Mouse (Mus musculus) midbrain, embryonic 10.5 days (tissue): Measurements from ENCODE around the gene Dydc1. TPM values are rescaled to one million over a fixed set of nuclear protein-coding genes. Genes with fewer than 3 reads are reported as not detected.
A peak's percentile ranks its signal among the peaks of the same experiment; 100 is the strongest.

Experiments used
- DNase-seq: peaks from one replicate; pipeline ENCODE4 v3.0.0-alpha.2; 2017; ENCODE audit warnings: low spot score
- H3K27ac ChIP-seq: fragments of 300-500 bp; sonication (generic); replicated peaks from 2 replicates; pipeline ENCODE4 v1.5.1; 2016; ENCODE audit warnings: mild to moderate bottlenecking
- H3K27me3 ChIP-seq: fragments of 300-500 bp; sonication (generic); 2 replicates; pipeline ENCODE4 v1.6.1; 2016; ENCODE audit warnings: low read depth, mild to moderate bottlenecking; ENCODE audit not compliant: poor library complexity, severe bottlenecking
- H3K36me3 ChIP-seq: fragments of 300-500 bp; sonication (generic); 2 replicates; pipeline ENCODE4 v1.6.1; 2016; ENCODE audit warnings: mild to moderate bottlenecking, moderate library complexity
- H3K4me1 ChIP-seq: fragments of 300-500 bp; sonication (generic); 2 replicates; pipeline ENCODE4 v1.6.1; 2016
- H3K4me3 ChIP-seq: fragments of 300-500 bp; sonication (generic); 2 replicates; pipeline ENCODE4 v1.5.1; 2016; ENCODE audit warnings: mild to moderate bottlenecking, moderate library complexity
- H3K9me3 ChIP-seq: fragments of 300-500 bp; sonication (generic); replicated peaks from 2 replicates; pipeline ENCODE4 v1.6.1; 2016; ENCODE audit warnings: mild to moderate bottlenecking
- WGBS: fragments of 180-500 bp; shearing (Covaris S2); methylation state at CpG from one replicate; pipeline ENCODE4 v1.1.7; 2016; 5-methylcytosine and 5-hydroxymethylcytosine counted together
- polyA plus RNA-seq: library from polyadenylated mRNA; unstranded; fragments of >200 nt; fragmentation: Nextera tagmentation; extraction: Ambion mirVana; gene quantifications from 2 replicates; pipeline ENCODE4 v1.2.1, GENCODE M21; 2016

The Dydc1 gene
- polyA plus RNA-seq, 1 experiment from 2014 or later = not detected

- Histone ChIP-seq H3K9me3 (no peaks in the 10 kb centered on the region), H3K4me3 (no peak within 1 kb of the TSS), H3K27ac (no peak within 1 kb of the TSS), H3K36me3 (no peaks in the 10 kb centered on the region), H3K4me1 (no peaks in the 10 kb centered on the region), H3K27me3 (no peaks in the 10 kb centered on the region)
- 72% methylated on average over 10 of the region's 10 CpGs for WGBS
- DNase-seq = no peak
These were observed 32.2 kb downstream of the Dydc1 start, which contains the start of gene Mat1a for GRCm38 (mm10) chr14:41104853-41105444. Gene Mat1a, plus strand, starts transcription at chr14:41105035.

DNA sequence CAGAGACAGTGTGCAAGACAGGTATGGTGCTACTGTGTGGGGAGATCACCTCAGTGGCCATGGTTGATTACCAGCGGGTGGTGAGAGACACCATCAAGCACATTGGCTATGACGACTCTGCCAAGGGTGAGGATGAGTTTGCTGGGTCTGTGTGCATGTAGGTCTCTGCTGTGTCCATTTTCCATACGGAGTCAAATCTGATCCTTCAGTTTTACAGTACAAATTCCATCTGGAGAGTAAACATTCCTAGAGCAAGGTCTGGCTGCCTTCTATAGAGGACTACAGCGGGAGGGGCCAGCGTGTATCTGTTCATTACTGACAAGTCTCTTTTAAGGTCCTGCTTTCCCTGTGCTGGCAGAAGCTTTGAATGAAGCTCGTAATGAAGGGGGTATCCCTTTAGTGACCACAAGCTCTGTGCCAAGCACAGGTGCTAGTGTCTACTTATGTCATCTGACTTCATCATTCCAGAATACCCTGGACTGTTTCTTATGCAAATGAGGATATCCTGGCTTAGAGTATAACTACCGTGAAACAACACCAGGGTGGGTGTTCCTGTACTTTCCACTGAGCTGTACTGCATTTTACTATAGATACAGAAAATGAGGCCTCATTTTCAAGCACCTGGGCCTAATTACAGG, 38.4 kb downstream of the Dydc1 start:
- Histone ChIP-seq H3K4me1 (no peaks in the 10 kb centered on the region), H3K4me3 (no peak overlapping the region), H3K27me3 (no peaks in the 10 kb centered on the region), H3K9me3 (no peaks in the 10 kb centered on the region), H3K27ac (no peak overlapping the region), H3K36me3 (no peaks in the 10 kb centered on the region)
- DNase-seq = no peak
- 85% methylated on average over 7 of the region's 7 CpGs for WGBS

DNA sequence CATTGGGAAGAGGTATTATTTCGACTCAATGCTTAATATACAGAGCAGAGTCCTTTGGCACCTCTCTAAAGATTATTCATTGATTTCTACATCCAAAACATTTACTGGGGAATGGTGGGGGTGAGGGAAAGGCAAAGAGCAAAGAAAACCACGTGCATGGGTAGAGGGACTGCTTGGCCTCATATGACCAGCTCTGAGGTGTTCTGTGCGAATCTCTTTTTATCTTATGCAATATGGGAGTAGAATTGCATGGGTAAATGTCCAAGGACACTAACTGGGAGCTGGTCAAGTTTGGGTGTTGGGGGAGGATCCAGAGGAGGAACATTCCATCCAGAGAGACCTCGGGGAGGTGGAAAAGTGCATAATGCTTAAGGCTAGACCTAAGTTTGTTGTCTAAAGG, 40.2 kb downstream of the Dydc1 start:
- 80% methylated on average over 4 of the region's 4 CpGs for WGBS
- no peak for DNase-seq
- H3K36me3 ChIP-seq = no peaks in the 10 kb centered on the region
- H3K9me3 ChIP-seq = no peaks in the 10 kb centered on the region
- no peak overlapping the region for H3K27ac ChIP-seq
- no peaks in the 10 kb centered on the region for H3K4me1 ChIP-seq
- H3K27me3 ChIP-seq = no peaks in the 10 kb centered on the region
- no peak overlapping the region for H3K4me3 ChIP-seq

DNA sequence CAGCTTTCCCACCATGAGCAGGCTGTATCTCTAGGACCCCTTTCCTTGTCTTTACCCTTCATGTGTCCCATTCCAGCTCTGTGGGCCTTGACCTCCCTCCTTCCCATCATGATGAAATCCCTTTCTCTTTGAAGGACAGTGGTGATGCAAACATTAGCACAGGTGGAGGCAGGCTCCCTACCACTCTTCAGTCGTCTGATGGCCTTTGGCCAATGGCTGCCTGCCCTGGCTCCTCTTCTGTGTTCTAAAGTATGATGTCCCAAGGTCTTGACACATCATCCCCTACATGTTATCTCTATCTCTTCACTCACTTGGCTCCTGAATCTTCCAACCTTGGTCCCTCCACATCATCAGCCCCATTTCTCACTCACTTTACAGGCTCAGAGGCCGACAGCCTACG, 43.6 kb downstream of the Dydc1 start:
- no peak overlapping the region for H3K27ac ChIP-seq
- no peaks in the 10 kb centered on the region for H3K4me1 ChIP-seq
- no peak for DNase-seq
- no peaks in the 10 kb centered on the region for H3K9me3 ChIP-seq
- H3K27me3 ChIP-seq = no peaks in the 10 kb centered on the region
- no peaks in the 10 kb centered on the region for H3K36me3 ChIP-seq
- WGBS = 84% methylated on average over 3 of the region's 3 CpGs
- no peak overlapping the region for H3K4me3 ChIP-seq

- Histone ChIP-seq H3K9me3 (no peaks in the 10 kb centered on the region), H3K4me3 (no peak overlapping the region), H3K36me3 (no peaks in the 10 kb centered on the region), H3K4me1 (no peaks in the 10 kb centered on the region), H3K27ac (no peak overlapping the region), H3K27me3 (no peaks in the 10 kb centered on the region)
- DNase-seq = no peak
- 87% methylated on average over 5 of the region's 5 CpGs for WGBS
These were observed 52.0 kb downstream of the Dydc1 start for GRCm38 (mm10) chr14:41124683-41125082.

DNA sequence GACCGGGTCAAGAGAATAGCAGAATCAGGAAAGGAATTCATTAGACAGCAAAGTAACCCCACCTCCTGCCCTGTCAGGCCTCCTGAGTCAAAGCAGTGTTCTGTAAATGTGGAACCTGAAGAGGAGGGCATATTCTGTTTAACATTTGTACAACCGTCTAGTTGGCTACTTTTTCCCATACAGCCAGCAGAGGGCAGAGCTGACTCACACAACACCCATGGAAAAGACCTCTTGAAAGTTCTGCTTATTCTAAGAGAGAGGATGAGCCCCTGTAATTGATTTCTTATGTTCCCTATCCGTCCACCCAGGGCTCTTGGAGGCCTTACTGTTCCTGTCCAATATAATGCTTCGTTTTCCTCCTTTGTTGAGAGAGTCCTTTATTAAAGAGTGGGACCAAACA, 55.3 kb downstream of the Dydc1 start:
- Histone ChIP-seq H3K9me3 (no peaks in the 10 kb centered on the region), H3K4me3 (no peak overlapping the region), H3K36me3 (no peaks in the 10 kb centered on the region), H3K27ac (no peak overlapping the region), H3K27me3 (no peaks in the 10 kb centered on the region), H3K4me1 (no peaks in the 10 kb centered on the region)
- 24% methylated on average over 4 of the region's 4 CpGs for WGBS
- peak; percentile 36 for DNase-seq

- H3K4me3 ChIP-seq = no peak within 1 kb of the TSS
- no peaks in the 10 kb centered on the region for H3K27me3 ChIP-seq
- DNase-seq = no peak
- no peak within 1 kb of the TSS for H3K27ac ChIP-seq
- H3K4me1 ChIP-seq = no peaks in the 10 kb centered on the region
- no peaks in the 10 kb centered on the region for H3K36me3 ChIP-seq
- 86% methylated on average over 7 of the region's 7 CpGs for WGBS
- no peaks in the 10 kb centered on the region for H3K9me3 ChIP-seq
These were observed 58.8 kb downstream of the Dydc1 start, which contains the start of gene Sftpa1 for GRCm38 (mm10) chr14:41131540-41131939. Gene Sftpa1, plus strand, starts transcription at chr14:41131782.

- Histone ChIP-seq H3K4me1 (no peaks in the 10 kb centered on the region), H3K27ac (no peak overlapping the region), H3K9me3 (no peaks in the 10 kb centered on the region), H3K4me3 (no peak overlapping the region), H3K27me3 (no peaks in the 10 kb centered on the region), H3K36me3 (no peaks in the 10 kb centered on the region)
- DNase-seq = no peak
These were observed 64.3 kb downstream of the Dydc1 start for GRCm38 (mm10) chr14:41137006-41137405.

DNA sequence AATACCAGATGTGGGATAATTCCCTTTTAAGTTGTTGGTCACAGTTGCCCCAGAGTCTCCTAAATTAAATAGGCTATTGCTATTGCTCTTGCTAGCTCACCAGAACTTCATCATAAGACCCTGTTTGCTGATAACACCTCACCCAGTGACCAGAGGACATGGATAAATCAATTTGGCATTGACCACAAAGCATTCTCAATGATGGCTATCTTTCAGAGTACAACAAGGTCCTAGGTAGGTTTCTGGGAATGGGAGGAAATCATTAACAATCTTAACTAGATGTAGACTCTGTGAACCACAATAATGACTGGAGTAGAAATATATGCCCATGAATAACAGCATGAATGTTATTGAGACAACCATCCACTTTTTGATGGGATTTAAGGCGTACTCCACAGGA, 68.0 kb downstream of the Dydc1 start:
- H3K4me1 ChIP-seq = no peaks in the 10 kb centered on the region
- WGBS = 79% methylated on average over 1 of the region's 1 CpGs
- no peak overlapping the region for H3K4me3 ChIP-seq
- no peaks in the 10 kb centered on the region for H3K9me3 ChIP-seq
- no peaks in the 10 kb centered on the region for H3K36me3 ChIP-seq
- H3K27me3 ChIP-seq = no peaks in the 10 kb centered on the region
- H3K27ac ChIP-seq = no peak overlapping the region
- DNase-seq = no peak

Other genes with a start within 250 kb of the Dydc1 start
- 0.31 and 0.45 TPM in 2 replicates for gene Sh2d4b, start 179.6 kb upstream of the Dydc1 start, polyA plus RNA-seq
- gene Tspan14, start 106.1 kb upstream of the Dydc1 start, polyA plus RNA-seq = 90.6 and 101 TPM in 2 replicates
- gene Fam213a, start 59.1 kb upstream of the Dydc1 start, polyA plus RNA-seq = 45.4 and 46.5 TPM in 2 replicates
- 0.22 and 0.30 TPM in 2 replicates for gene Dydc2, start 3.7 kb upstream of the Dydc1 start, polyA plus RNA-seq
- gene Mat1a, start 32.1 kb downstream of the Dydc1 start, polyA plus RNA-seq = not detected in 2 replicates
- not detected in 2 replicates for gene Sftpa1, start 58.9 kb downstream of the Dydc1 start, polyA plus RNA-seq
- not detected in 2 replicates for gene Mbl1, start 78.5 kb downstream of the Dydc1 start, polyA plus RNA-seq
- gene Sftpd, start 112.2 kb downstream of the Dydc1 start, polyA plus RNA-seq = not detected in 2 replicates
- 0.15 TPM in 1 of 2 replicates, not detected in the other for gene Gm2832, start 205.9 kb downstream of the Dydc1 start, polyA plus RNA-seq